Mouse (Mus musculus) embryonic fibroblast, embryonic 13.5 days (primary cell): ENCODE measurements at regions not wholly inside any gene's neighbourhood (a gene's known extent, or its start where the extent isn't known, plus 50 kb on each side); places are given as distances from the start of the nearest gene placed in this dataset.

Experiments
- CTCF ChIP-seq: IDR thresholded peaks from 2 replicates; pipeline ENCODE4 v1.5.1; 2011; ENCODE audit warnings: mild to moderate bottlenecking, control low read depth, low read length, moderate library complexity, borderline replicate concordance; ENCODE audit not compliant: insufficient read depth
- POLR2A ChIP-seq: IDR thresholded peaks from 2 replicates; pipeline ENCODE4 v1.6.1; 2011; ENCODE audit warnings: low read depth, mild to moderate bottlenecking, control low read depth, low read length, moderate library complexity

- TF ChIP-seq POLR2A = no peak
- no peak for TF ChIP-seq CTCF
These were observed 117.0 kb upstream of the Zeb2 start for GRCm38 (mm10) chr2:45234148-45234547.
